Comparison of ENCODE assay signal across 12 mouse cellular contexts in the genomic region with DNA sequence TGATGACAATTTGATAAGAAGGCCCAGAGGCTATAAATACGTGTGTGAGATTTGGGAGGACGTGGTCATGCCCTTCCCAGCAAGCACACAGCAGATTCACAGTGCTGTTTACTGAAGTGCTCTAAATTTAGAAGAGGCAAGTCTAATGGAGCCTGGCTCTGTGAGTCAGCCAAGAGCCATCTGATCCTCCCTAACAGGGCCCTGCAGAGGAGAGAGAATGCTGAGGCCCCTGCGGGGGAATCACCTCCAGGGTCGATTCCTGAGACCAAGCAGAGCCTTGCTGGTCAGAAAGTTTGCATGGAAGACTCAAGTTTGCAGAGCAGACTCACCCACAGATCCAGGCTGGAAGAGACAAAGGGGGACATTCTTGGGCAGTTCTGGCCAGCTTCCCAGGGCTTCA. TPM values are rescaled to one million over a fixed set of nuclear protein-coding genes. Genes with fewer than 3 reads are reported as not detected.
DNase-seq lines count a peak whose midpoint lies in the region; ATAC-seq lines count a peak whose summit lies in the region.
"Had no signal": no experiment of that assay in that cellular context is flagged by ENCODE, and none has a peak within 500 bp of the region (broad histone marks: within the 10 kb centered on the region; RNA-seq: fewer than 3 reads in every experiment).

No protein-coding gene starts in this region.

- no peaks in the 10 kb centered on the region for H3K4me1 ChIP-seq in embryonic facial prominence, embryonic 11.5 days (ENCODE audit: control insufficient read depth, insufficient read depth, low read length)
- peaks cover 36% of the 10 kb centered on the region for H3K4me1 ChIP-seq in heart, embryonic 15.5 days (replicated peaks)

- peak overlapping the region; percentile 10; the same call in 1 of the 2 replicates for H3K9ac ChIP-seq in embryonic facial prominence, embryonic 11.5 days (replicated peaks; ENCODE audit: low read length)
- peak overlapping the region; percentile 16; the same call in 1 of the 2 replicates for H3K9ac ChIP-seq in heart, embryonic 15.5 days

- H3K36me3 ChIP-seq in embryonic facial prominence, embryonic 11.5 days (replicated peaks; ENCODE audit: control insufficient read depth, insufficient read depth, low read depth, low read length), result no peaks in the 10 kb centered on the region
- H3K36me3 ChIP-seq in heart, embryonic 15.5 days, result no peaks in the 10 kb centered on the region

- no peaks in the 10 kb centered on the region for H3K9me3 ChIP-seq in embryonic facial prominence, embryonic 11.5 days (replicated peaks; ENCODE audit: control insufficient read depth, low read length)
- H3K9me3 ChIP-seq in heart, embryonic 15.5 days (replicated peaks), result no peaks in the 10 kb centered on the region

- H3K27ac ChIP-seq in embryonic facial prominence, embryonic 11.5 days (replicated peaks; ENCODE audit: low read depth, low read length), result no peak overlapping the region
- H3K27ac ChIP-seq in heart, embryonic 15.5 days, result peak overlapping the region; percentile 96

- WGBS in embryonic facial prominence, embryonic 11.5 days, result 35% methylated on average over 4 of the region's 4 CpGs
- 13% methylated on average over 4 of the region's 4 CpGs for WGBS in heart, embryonic 15.5 days

- H3K27me3 ChIP-seq in embryonic facial prominence, embryonic 11.5 days (ENCODE audit: control insufficient read depth, insufficient read depth, low read length), result no peaks in the 10 kb centered on the region
- H3K27me3 ChIP-seq in heart, embryonic 15.5 days, result no peaks in the 10 kb centered on the region

- DNase-seq in gastrocnemius, adult 18-20 months (ENCODE audit: low spot score), result peak; percentile 59
- no peak for DNase-seq in gastrocnemius, postnatal 4 days (ENCODE audit: low spot score in 2 of 2)
- peak; percentile 78 for DNase-seq in 3T3-L1 (ENCODE audit: low read depth, low spot score)
- DNase-seq in embryonic facial prominence, embryonic 11.5 days (ENCODE audit: low spot score), result no peak
- DNase-seq in thymus, postnatal 0 days (ENCODE audit: low spot score), result no peak
- DNase-seq in neural tube, embryonic 10.5 days (ENCODE audit: extremely low spot score, low spot score), result no peak
- DNase-seq in natural killer cell, adult 2 months (ENCODE audit: low spot score in 2 of 2), result no peak
- DNase-seq: thymus, adult 2 months had no signal

- H3K4me2 ChIP-seq in embryonic facial prominence, embryonic 11.5 days (ENCODE audit: low read depth, low read length), result no peak overlapping the region
- H3K4me2 ChIP-seq in heart, embryonic 15.5 days, result peak overlapping the region; percentile 51

- no peak overlapping the region for H3K4me3 ChIP-seq in embryonic facial prominence, embryonic 11.5 days (ENCODE audit: low read depth, low read length)
- H3K4me3 ChIP-seq in heart, embryonic 15.5 days, result peak overlapping the region; percentile 20; the same call in 1 of the 2 replicates

- no peak for ATAC-seq in embryonic facial prominence, embryonic 11.5 days (replicated peaks; ENCODE audit: insufficient number of reproducible peaks, low FRiP score, low TSS enrichment, low read depth)
- ATAC-seq in heart, embryonic 15.5 days (replicated peaks; ENCODE audit: insufficient number of reproducible peaks, insufficient read depth, low FRiP score, low read depth), result peak; percentile 95

RNA-seq across cellular contexts. Expression of gene 1110002E22Rik, which starts 10.9 kb away (rescaled TPM):
- 100 to 1,000 TPM in 1 of 2 experiments, 10 to 100 TPM in 1; 98.9 to 131 TPM for total RNA-seq in gastrocnemius, adult 18-20 months (2021)
- total RNA-seq in gastrocnemius, postnatal 4 days (2021), result 100 to 1,000 TPM; 145 to 167 TPM
- 0.07 and 0.17 TPM in 2 replicates for polyA plus RNA-seq in embryonic facial prominence, embryonic 11.5 days (2014; fragmentation: Nextera tagmentation; extraction: Ambion mirVana)
- polyA plus RNA-seq in heart, embryonic 15.5 days (2015; fragmentation: Nextera tagmentation; extraction: Ambion mirVana), result 13.8 and 16.0 TPM in 2 replicates
- polyA plus RNA-seq in thymus, postnatal 0 days (2015; fragmentation: Nextera tagmentation; extraction: Ambion mirVana), result 0.10 and 0.14 TPM in 2 replicates

RNA-seq across cellular contexts. Expression of gene Gm5105, which starts 13.2 kb away (rescaled TPM):
- total RNA-seq in gastrocnemius, adult 18-20 months (2021), result 1 to 10 TPM; 1.3 TPM
- 1 to 10 TPM; 1.7 to 1.9 TPM for total RNA-seq in gastrocnemius, postnatal 4 days (2021)
- polyA plus RNA-seq in embryonic facial prominence, embryonic 11.5 days (2014; fragmentation: Nextera tagmentation; extraction: Ambion mirVana), result not detected in 2 replicates
- 0.47 and 0.58 TPM in 2 replicates for polyA plus RNA-seq in heart, embryonic 15.5 days (2015; fragmentation: Nextera tagmentation; extraction: Ambion mirVana)
- polyA plus RNA-seq in thymus, postnatal 0 days (2015; fragmentation: Nextera tagmentation; extraction: Ambion mirVana), result not detected in 2 replicates
- total RNA-seq: hematopoietic stem cell, adult 5-6 weeks had no signal
- polyA plus RNA-seq: limb, embryonic 11.5 days; neural tube, embryonic 11.5 days; thymus, adult 2 months had no signal

Comparison
In these comparisons a context has a peak if more than half of its experiments do, and no peak if none do; other contexts are left out.
1. DNase-seq: peak in gastrocnemius, adult 18-20 months (single experiment) and 3T3-L1 (single experiment); none in gastrocnemius, postnatal 4 days (0 of 2), embryonic facial prominence, embryonic 11.5 days (single experiment), thymus, postnatal 0 days (single experiment), neural tube, embryonic 10.5 days (single experiment) and natural killer cell, adult 2 months (0 of 2).
2. RNA of gene 1110002E22Rik, which starts 10.9 kb away (polyA plus RNA-seq): 13.8 to 16.0 TPM in heart, embryonic 15.5 days; 0.07 to 0.17 TPM in embryonic facial prominence, embryonic 11.5 days and 0.10 to 0.14 TPM in thymus, postnatal 0 days; every median in the first group is over 10 times any median in the second.